25 mouse cellular contexts compared by ENCODE assay signal in genomic region chr10:75855416-75855981, GRCm38 (mm10). TPM values are rescaled to one million over a fixed set of nuclear protein-coding genes. Genes with fewer than 3 reads are reported as not detected.
"Had no signal": no experiment of that assay in that cellular context is flagged by ENCODE, and none has a peak within 500 bp of the region (broad histone marks: within the 10 kb centered on the region; RNA-seq: fewer than 3 reads in every experiment).

No protein-coding gene starts in this region.

- H3K4me3 ChIP-seq: midbrain, embryonic 12.5 days; neural tube, embryonic 12.5 days had no signal

- H3K4me2 ChIP-seq: lung, embryonic 14.5 days; midbrain, embryonic 12.5 days; neural tube, embryonic 12.5 days had no signal

- DNase-seq: lung, adult 18-20 months; lung, embryonic 14.5 days; lung, postnatal 10 days; lung, postnatal 4 days; midbrain, embryonic 14.5 days; retina, postnatal 1 day; right cerebral cortex, adult 18-20 months; right cerebral cortex, postnatal 25 days; right cerebral cortex, postnatal 4 days; spleen, adult 18-20 months; thymus, adult 18-20 months; thymus, postnatal 14 days; thymus, postnatal 36 days had no signal

- H3K27me3 ChIP-seq: midbrain, embryonic 12.5 days; neural tube, embryonic 12.5 days had no signal

RNA-seq across cellular contexts. Expression of gene Gstt4, which starts 33.2 kb away (rescaled TPM):
- total RNA-seq: megakaryocyte, adult 5-6 weeks; megakaryocyte-erythroid progenitor cell, adult 5-6 weeks; neutrophil, adult 5-6 weeks had no signal
- polyA plus RNA-seq: liver, embryonic 16.5 days; lung, embryonic 14.5 days; lung, embryonic 16.5 days; midbrain, embryonic 12.5 days; midbrain, embryonic 14.5 days; midbrain, embryonic 16.5 days; neural tube, embryonic 12.5 days; neural tube, embryonic 14.5 days; small intestine, adult 2 months; stomach, embryonic 14.5 days; stomach, embryonic 16.5 days had no signal

RNA-seq across cellular contexts. Expression of gene Gstt1, which starts 57.1 kb away (rescaled TPM):
- total RNA-seq: megakaryocyte, adult 5-6 weeks; neutrophil, adult 5-6 weeks had no signal
